Mouse (Mus musculus): ENCODE measurements at regions not wholly inside any gene's neighbourhood (a gene's known extent, or its start where the extent isn't known, plus 50 kb on each side); places are given as distances from the start of the nearest gene placed in this dataset.
A peak's percentile ranks its signal among the peaks of the same experiment; 100 is the strongest.

DNA sequence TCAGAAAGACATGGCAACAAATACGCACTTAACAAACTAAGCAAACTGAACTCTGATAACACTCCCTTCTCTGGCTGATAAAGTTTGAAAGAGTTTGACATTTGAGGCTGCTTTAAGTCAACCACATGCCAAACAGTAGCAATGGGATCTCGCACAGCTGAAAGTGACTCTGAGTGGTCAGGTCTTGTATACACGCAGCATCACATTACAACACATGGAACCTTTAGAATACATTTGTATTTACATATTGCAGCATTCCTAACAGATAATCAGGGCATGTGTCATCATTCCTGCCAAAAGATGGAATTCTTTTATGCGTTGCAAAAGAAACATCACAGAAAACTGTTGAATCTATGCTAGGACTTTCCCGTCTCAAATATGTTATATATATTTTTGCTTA, 251.5 kb downstream of the Hdgfl1 start:
- Histone ChIP-seq H3K4me1 (replicated peaks) (peaks cover 14% of the 10 kb centered on the region), H3K9me3 (no peaks in the 10 kb centered on the region), H3K4me2 (replicated peaks) (no peak overlapping the region), H3K27ac (no peak overlapping the region), H3K9ac (replicated peaks) (no peak overlapping the region), H3K36me3 (no peaks in the 10 kb centered on the region), H3K4me3 (replicated peaks) (no peak overlapping the region), H3K27me3 (no peaks in the 10 kb centered on the region)
- ATAC-seq, result no peak
- WGBS, result 89% methylated on average over 5 of the region's 5 CpGs

- no peaks in the 10 kb centered on the region for H3K27me3 ChIP-seq
- H3K9ac ChIP-seq (replicated peaks), result no peak overlapping the region
- no peak for ATAC-seq
- H3K4me2 ChIP-seq (replicated peaks), result no peak overlapping the region
- H3K9me3 ChIP-seq, result no peaks in the 10 kb centered on the region
- peaks cover 14% of the 10 kb centered on the region for H3K4me1 ChIP-seq (replicated peaks)
- peak overlapping the region; percentile 39; the same call in 1 of the 2 replicates for H3K27ac ChIP-seq
- 39% methylated on average over 4 of the region's 4 CpGs for WGBS
- H3K4me3 ChIP-seq (replicated peaks), result no peak overlapping the region
- no peaks in the 10 kb centered on the region for H3K36me3 ChIP-seq
Observed at GRCm38 (mm10) chr13:26517646-26518045, 252.3 kb downstream of the Hdgfl1 start.

GRCm38 (mm10) chr13:26510448-26510847, 259.5 kb downstream of the Hdgfl1 start:
- H3K9ac ChIP-seq (replicated peaks), result no peak overlapping the region
- no peak overlapping the region for H3K4me2 ChIP-seq (replicated peaks)
- no peak overlapping the region for H3K4me3 ChIP-seq (replicated peaks)
- no peaks in the 10 kb centered on the region for H3K9me3 ChIP-seq
- no peak overlapping the region for H3K27ac ChIP-seq
- no peaks in the 10 kb centered on the region for H3K27me3 ChIP-seq
- no peaks in the 10 kb centered on the region for H3K36me3 ChIP-seq
- H3K4me1 ChIP-seq (replicated peaks), result no peaks in the 10 kb centered on the region
- ATAC-seq, result no peak
- 81% methylated on average over 4 of the region's 4 CpGs for WGBS

GRCm38 (mm10) chr13:26509841-26510240, 260.1 kb downstream of the Hdgfl1 start:
- Histone ChIP-seq H3K4me3 (replicated peaks) (no peak overlapping the region), H3K27me3 (no peaks in the 10 kb centered on the region), H3K9ac (replicated peaks) (no peak overlapping the region), H3K4me1 (replicated peaks) (no peaks in the 10 kb centered on the region), H3K4me2 (replicated peaks) (no peak overlapping the region), H3K27ac (no peak overlapping the region), H3K36me3 (no peaks in the 10 kb centered on the region), H3K9me3 (no peaks in the 10 kb centered on the region)
- WGBS, result over 99% methylated on average over 3 of the region's 3 CpGs
- no peak for ATAC-seq

DNA sequence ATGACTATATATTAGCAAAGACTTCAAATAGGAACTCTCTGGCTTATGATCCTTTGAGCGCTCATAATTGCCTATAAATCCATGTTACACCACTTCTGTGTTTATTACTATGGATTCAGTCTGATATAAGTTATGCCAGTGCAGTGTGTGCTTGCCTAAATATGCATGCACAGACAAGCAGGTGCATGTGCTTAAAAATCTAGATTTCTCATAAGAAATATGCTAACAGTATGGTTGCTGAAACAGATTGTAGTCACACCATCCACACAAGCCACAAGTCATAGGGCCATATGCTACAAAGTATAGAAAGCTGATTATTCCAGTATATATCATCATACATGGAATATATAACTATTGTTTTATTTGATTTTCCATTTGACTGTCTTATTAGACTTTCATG, 266.2 kb downstream of the Hdgfl1 start:
- Histone ChIP-seq H3K27ac (no peak overlapping the region), H3K4me1 (replicated peaks) (no peaks in the 10 kb centered on the region), H3K9ac (replicated peaks) (no peak overlapping the region), H3K4me3 (replicated peaks) (no peak overlapping the region), H3K4me2 (replicated peaks) (no peak overlapping the region), H3K9me3 (no peaks in the 10 kb centered on the region), H3K36me3 (no peaks in the 10 kb centered on the region), H3K27me3 (no peaks in the 10 kb centered on the region)
- no peak for ATAC-seq
- 100% methylated on average over 1 of the region's 1 CpGs for WGBS

DNA sequence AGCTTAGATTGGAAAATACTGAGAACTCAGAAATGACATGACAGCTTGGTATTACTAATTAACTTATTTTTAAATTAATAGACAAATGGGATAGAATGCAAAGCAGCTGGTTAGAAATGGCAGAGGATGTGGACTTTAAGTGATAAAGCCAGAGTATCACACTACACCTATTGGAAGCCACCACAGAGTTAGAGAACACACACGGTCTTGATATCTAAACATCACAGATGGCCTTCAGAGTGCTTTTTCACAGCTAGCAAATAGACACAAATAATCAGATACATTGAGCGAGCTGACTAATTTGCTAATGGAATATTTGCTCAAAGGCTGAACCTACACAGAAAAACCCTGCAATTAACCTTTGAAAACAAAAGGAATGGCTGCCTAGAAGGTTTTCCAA, 272.9 kb downstream of the Hdgfl1 start:
- Histone ChIP-seq H3K36me3 (no peaks in the 10 kb centered on the region), H3K4me3 (replicated peaks) (no peak overlapping the region), H3K4me1 (replicated peaks) (no peaks in the 10 kb centered on the region), H3K27me3 (no peaks in the 10 kb centered on the region), H3K9me3 (no peaks in the 10 kb centered on the region), H3K9ac (replicated peaks) (no peak overlapping the region), H3K27ac (no peak overlapping the region), H3K4me2 (replicated peaks) (no peak overlapping the region)
- 77% methylated on average over 2 of the region's 2 CpGs for WGBS
- no peak for ATAC-seq

DNA sequence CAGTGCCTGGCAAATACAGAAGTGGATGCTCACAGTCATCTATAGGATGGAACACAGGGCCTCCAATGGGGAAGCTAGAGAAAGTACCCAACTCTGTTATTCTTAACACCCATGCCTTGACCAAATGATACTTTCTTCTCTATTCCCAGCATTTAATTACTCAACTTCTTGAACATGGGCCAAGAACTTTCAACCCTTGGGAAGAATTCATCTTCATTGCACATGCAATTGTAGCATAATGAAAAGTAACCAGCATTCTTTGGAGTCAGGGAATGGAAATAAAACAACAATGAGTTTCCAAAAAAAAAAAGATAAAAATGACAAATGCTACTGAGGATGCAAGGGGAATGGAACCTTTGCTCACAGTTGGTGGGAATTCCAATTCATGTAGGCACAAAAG, 274.1 kb downstream of the Hdgfl1 start:
- H3K27ac ChIP-seq, result no peak overlapping the region
- H3K4me1 ChIP-seq (replicated peaks), result no peaks in the 10 kb centered on the region
- no peak for ATAC-seq
- H3K36me3 ChIP-seq, result no peaks in the 10 kb centered on the region
- no peaks in the 10 kb centered on the region for H3K27me3 ChIP-seq
- H3K4me2 ChIP-seq (replicated peaks), result no peak overlapping the region
- no peak overlapping the region for H3K9ac ChIP-seq (replicated peaks)
- no peaks in the 10 kb centered on the region for H3K9me3 ChIP-seq
- H3K4me3 ChIP-seq (replicated peaks), result no peak overlapping the region

DNA sequence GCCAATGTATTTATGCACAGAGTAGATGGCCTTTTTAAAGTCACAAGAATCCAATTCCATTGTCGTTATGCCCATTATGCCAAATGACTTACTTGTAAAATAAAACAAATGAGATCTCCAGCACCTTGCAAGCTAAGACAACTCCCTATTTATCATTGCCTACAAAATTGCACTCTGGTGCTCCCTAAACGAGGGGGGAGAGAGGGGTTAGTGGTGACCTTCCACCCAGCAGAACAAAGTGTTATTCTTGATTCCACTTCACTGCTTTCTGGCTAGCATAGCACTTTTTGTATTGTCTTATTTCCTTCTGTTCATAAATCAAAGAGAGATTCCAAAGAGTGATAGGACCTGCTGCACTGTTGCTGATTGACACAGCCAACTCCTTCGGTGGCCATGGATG, 300.6 kb downstream of the Hdgfl1 start:
- WGBS, result 74% methylated on average over 3 of the region's 3 CpGs
- Histone ChIP-seq H3K9ac (replicated peaks) (no peak overlapping the region), H3K27ac (no peak overlapping the region), H3K9me3 (no peaks in the 10 kb centered on the region), H3K4me2 (replicated peaks) (no peak overlapping the region), H3K27me3 (no peaks in the 10 kb centered on the region), H3K4me3 (replicated peaks) (no peak overlapping the region), H3K36me3 (no peaks in the 10 kb centered on the region), H3K4me1 (replicated peaks) (no peaks in the 10 kb centered on the region)
- ATAC-seq, result no peak

GRCm38 (mm10) chr13:26467526-26467925, 302.4 kb downstream of the Hdgfl1 start:
- H3K27me3 ChIP-seq, result no peaks in the 10 kb centered on the region
- H3K9me3 ChIP-seq, result no peaks in the 10 kb centered on the region
- no peaks in the 10 kb centered on the region for H3K4me1 ChIP-seq (replicated peaks)
- no peak overlapping the region for H3K4me2 ChIP-seq (replicated peaks)
- no peak for ATAC-seq
- H3K9ac ChIP-seq (replicated peaks), result no peak overlapping the region
- H3K27ac ChIP-seq, result no peak overlapping the region
- H3K36me3 ChIP-seq, result no peaks in the 10 kb centered on the region
- no peak overlapping the region for H3K4me3 ChIP-seq (replicated peaks)

DNA sequence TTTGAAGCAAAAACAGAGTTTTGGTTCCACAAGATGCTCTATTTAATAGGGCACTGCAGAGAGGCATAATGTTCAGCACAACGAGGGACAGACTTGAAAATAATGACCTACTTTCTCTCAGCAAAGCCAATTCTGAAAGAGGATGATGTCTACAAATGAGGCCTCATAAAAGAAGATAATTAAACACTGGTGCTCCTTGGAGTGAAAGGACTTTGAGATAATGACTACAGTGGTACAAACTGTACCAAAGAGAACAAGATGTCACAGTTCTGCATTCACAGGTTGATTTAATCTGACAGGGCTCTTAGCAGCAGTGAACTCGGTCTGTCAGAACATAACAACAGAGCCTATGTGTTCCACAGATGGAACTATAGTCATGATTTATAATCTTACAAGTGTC, 305.4 kb downstream of the Hdgfl1 start:
- H3K4me2 ChIP-seq (replicated peaks), result no peak overlapping the region
- no peaks in the 10 kb centered on the region for H3K27me3 ChIP-seq
- H3K9me3 ChIP-seq, result no peaks in the 10 kb centered on the region
- H3K4me1 ChIP-seq (replicated peaks), result no peaks in the 10 kb centered on the region
- H3K9ac ChIP-seq (replicated peaks), result no peak overlapping the region
- H3K27ac ChIP-seq, result no peak overlapping the region
- H3K4me3 ChIP-seq (replicated peaks), result no peak overlapping the region
- no peak for ATAC-seq
- H3K36me3 ChIP-seq, result no peaks in the 10 kb centered on the region
- WGBS, result 47% methylated on average over 2 of the region's 2 CpGs

DNA sequence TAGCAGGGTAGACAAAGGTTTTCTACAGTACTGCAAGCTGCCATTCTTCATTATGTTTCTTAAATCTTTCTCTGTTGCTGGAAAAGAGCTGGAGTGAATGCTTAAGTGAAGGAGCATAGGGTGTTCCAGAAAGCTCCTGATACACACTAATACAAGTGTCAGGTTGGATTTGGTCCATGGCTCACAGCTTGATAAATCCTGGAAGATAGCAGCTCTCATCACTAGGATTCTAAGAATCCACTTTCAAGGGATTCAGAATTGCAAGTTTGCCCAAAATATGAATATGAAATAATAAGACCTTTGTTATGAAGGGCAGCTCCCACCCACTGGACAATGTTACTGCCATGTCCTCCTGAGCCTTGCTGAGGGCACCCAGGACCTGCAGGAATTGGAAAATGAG, 305.9 kb downstream of the Hdgfl1 start:
- no peaks in the 10 kb centered on the region for H3K9me3 ChIP-seq
- no peak for ATAC-seq
- no peak overlapping the region for H3K9ac ChIP-seq (replicated peaks)
- H3K36me3 ChIP-seq, result no peaks in the 10 kb centered on the region
- H3K4me2 ChIP-seq (replicated peaks), result no peak overlapping the region
- H3K4me3 ChIP-seq (replicated peaks), result no peak overlapping the region
- no peak overlapping the region for H3K27ac ChIP-seq
- no peaks in the 10 kb centered on the region for H3K4me1 ChIP-seq (replicated peaks)
- no peaks in the 10 kb centered on the region for H3K27me3 ChIP-seq

- Histone ChIP-seq H3K4me3 (replicated peaks) (no peak overlapping the region), H3K9me3 (peaks cover 4% of the 10 kb centered on the region; the same call in 1 of the 2 replicates), H3K9ac (replicated peaks) (no peak overlapping the region), H3K36me3 (no peaks in the 10 kb centered on the region), H3K27ac (no peak overlapping the region), H3K4me1 (replicated peaks) (no peaks in the 10 kb centered on the region), H3K4me2 (replicated peaks) (no peak overlapping the region), H3K27me3 (no peaks in the 10 kb centered on the region)
- WGBS, result 85% methylated on average over 4 of the region's 4 CpGs
- no peak for ATAC-seq
Observed at GRCm38 (mm10) chr13:26457487-26458253, 312.3 kb downstream of the Hdgfl1 start.

DNA sequence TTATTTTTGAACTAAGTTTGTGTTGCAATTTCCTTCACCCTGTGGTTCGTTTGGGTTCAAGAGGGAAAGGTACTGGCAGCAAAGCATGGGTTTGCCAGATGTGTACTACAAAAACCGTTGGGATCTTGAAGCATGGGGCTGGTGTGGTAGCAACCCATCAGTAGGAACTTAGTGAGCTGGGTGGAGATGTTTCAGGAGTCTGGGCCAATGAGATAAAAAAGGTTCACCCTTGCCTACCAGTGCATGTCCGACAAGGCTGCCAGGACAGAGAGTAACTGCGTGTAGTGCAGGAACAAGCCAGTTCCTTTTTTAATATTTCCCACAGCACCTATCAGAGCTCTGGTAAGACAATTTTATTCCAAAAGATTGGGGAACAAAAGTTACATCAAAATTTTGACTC, 343.3 kb downstream of the Hdgfl1 start:
- Histone ChIP-seq H3K4me2 (replicated peaks) (no peak overlapping the region), H3K4me1 (replicated peaks) (no peaks in the 10 kb centered on the region), H3K27ac (no peak overlapping the region), H3K4me3 (replicated peaks) (no peak overlapping the region), H3K9me3 (no peaks in the 10 kb centered on the region), H3K36me3 (no peaks in the 10 kb centered on the region), H3K9ac (replicated peaks) (no peak overlapping the region), H3K27me3 (no peaks in the 10 kb centered on the region)
- WGBS, result 89% methylated on average over 4 of the region's 4 CpGs
- ATAC-seq, result no peak
